Mouse (Mus musculus) gastrocnemius, adult 2 months (tissue): ENCODE data around the gene Map2k5. TPM values are rescaled to one million over a fixed set of nuclear protein-coding genes. Genes with fewer than 3 reads are reported as not detected.
A peak's percentile ranks its signal among the peaks of the same experiment; 100 is the strongest.

ENCODE experiments used
- DNase-seq: peaks from one replicate; pipeline ENCODE4 v3.0.0; 2022
- H3K27ac ChIP-seq: fragments of 200-600 bp; 2 replicates; pipeline ENCODE4 v1.8.1; 2022; ENCODE audit warnings: mild to moderate bottlenecking
- H3K4me3 ChIP-seq: fragments of 200-600 bp; 2 replicates; pipeline ENCODE4 v1.8.1; 2022; ENCODE audit warnings: mild to moderate bottlenecking, moderate library complexity
- CTCF ChIP-seq: fragments of 200-600 bp; IDR thresholded peaks from 2 replicates; pipeline ENCODE4 v1.8.1; 2022; ENCODE audit warnings: antibody characterized with exemption, mild to moderate bottlenecking, moderate library complexity
- intact Hi-C: fragments of 180-260 bp; cut with DNase I; formaldehyde crosslinking; loops from one replicate; pipeline ENCODE4 v1.15.1; 2025
- total RNA-seq, 2 experiments: library from RNA; stranded (reverse); gene quantifications; 2 replicates each; pipeline ENCODE4 v1.2.3; 2021

The Map2k5 gene
- total RNA-seq, 2 experiments from 2014 or later, result 14.3 to 16.4 TPM

DNA sequence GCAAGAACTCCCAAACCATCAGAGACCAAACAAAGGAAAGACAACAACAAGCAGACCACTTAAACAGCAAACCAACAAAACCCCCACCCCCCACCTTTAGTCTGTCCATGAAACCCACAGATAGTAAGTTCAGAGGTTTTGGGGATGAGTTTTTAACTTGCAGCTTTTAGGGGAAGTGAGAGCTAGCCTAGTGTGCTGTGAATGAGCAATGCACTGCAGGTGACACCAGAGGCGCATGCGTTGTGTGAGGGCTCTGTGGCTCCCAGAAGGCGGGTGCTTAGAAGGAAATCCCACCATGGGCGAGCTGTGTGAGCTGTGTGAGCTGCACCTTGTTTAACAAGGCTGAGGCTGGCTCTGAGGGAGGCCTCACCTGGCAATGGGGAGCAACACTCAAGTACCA, 184.9 kb downstream of the Map2k5 start:
- no peak overlapping the region for H3K27ac ChIP-seq
- intact Hi-C loops, result no loop called here
- no peak overlapping the region for H3K4me3 ChIP-seq
- TF ChIP-seq CTCF, result no peak
- DNase-seq, result no peak

DNA sequence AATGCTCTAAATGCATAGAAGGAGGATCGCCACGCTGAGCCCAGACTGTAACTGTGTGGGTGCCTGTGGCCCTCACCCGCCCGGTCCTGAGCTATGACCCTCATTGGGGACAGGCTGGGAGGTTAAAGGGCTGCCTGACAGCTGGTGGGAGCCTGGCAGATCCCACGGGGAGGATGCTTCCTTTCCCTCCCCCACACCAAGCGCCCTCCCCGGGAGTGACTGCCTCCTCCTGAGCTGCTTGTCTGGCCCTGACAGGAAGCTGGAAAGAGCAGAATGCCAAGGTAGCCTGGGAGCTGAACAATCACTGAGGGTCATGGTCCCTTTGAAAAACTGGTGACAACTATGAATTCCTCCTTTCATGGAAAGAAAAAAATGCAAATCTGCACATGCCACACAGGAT, 190.4 kb downstream of the Map2k5 start:
- DNase-seq, result no peak
- no peak for TF ChIP-seq CTCF
- Histone ChIP-seq H3K27ac (no peak overlapping the region), H3K4me3 (no peak overlapping the region)
- intact Hi-C loops, result no loop called here

DNA sequence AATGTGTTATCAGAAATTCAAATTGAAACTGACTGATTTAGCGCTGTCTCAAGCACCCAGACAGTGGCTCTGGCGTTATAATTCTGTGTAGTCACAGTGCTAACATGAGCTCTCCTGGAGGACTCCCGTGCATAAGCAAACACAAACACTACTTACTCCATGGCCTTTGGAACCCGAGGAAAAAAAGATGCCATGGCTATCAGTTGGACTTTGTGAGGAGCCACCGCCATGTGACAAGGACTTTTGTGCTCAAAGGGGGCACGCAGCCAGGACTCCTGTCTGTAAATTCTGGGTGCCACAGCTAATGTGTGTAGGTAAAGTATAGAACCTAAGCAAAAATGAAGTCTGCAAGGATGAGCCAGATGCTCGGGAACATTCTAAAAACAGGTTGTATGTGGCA, 192.5 kb downstream of the Map2k5 start:
- Histone ChIP-seq H3K27ac (no peak overlapping the region), H3K4me3 (no peak overlapping the region)
- intact Hi-C loops, result no loop called here
- TF ChIP-seq CTCF, result no peak
- no peak for DNase-seq

DNA sequence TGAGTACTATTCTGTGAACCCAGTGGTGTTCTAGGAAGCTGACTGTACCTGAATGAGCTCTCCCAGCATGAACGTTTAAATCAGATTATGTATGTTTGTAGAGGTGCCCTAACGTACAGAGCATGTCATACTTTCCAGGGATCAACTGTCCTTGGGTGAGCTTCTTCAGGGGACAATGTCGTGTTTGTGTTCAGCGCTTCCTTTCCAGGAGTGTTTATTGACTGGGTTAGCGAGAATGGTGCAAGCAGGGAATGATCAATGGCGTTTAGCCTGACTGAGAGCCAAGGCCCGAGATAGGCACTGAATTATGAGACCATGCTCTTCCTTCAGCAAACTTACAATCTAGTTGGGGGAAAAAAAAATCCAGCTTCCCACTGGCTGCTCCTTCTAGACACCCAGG, 193.8 kb downstream of the Map2k5 start:
- Histone ChIP-seq H3K4me3 (no peak overlapping the region), H3K27ac (no peak overlapping the region)
- TF ChIP-seq CTCF, result no peak
- intact Hi-C loops, result no loop called here
- no peak for DNase-seq

DNA sequence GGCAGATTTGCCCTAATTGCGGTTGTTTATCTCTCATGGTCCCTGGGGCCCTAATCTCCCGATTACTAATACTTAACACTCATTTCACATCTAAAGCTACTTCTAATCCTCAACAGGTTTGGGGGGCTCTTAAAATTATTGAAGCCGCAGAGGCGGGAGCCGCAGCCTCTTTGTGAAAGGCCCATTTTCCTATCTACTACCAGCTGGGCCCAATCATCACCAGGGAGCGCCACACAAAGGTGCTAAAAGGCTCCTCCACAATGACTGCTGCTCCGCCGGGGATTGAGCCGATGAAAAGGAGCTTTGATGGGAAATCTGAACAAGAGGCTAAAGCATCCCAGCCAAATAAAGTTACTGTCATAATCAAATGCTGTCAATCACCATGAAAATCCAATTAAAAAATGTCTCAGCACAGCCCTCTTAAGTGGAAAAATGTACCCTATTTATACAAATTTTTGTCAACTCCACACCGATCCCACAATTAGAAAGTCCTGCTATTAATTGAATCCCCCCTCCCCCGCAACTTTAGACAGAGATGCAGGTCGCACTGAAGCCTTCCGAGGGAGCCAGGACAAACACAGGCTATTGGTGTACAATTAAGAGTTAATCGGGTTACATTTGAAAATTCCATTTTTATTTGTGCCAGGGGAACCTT, 195.3 kb downstream of the Map2k5 start:
- DNase-seq, result no peak
- H3K4me3 ChIP-seq, result no peak overlapping the region
- H3K27ac ChIP-seq, result no peak overlapping the region
- intact Hi-C loops, result no loop called here
- no peak for TF ChIP-seq CTCF

DNA sequence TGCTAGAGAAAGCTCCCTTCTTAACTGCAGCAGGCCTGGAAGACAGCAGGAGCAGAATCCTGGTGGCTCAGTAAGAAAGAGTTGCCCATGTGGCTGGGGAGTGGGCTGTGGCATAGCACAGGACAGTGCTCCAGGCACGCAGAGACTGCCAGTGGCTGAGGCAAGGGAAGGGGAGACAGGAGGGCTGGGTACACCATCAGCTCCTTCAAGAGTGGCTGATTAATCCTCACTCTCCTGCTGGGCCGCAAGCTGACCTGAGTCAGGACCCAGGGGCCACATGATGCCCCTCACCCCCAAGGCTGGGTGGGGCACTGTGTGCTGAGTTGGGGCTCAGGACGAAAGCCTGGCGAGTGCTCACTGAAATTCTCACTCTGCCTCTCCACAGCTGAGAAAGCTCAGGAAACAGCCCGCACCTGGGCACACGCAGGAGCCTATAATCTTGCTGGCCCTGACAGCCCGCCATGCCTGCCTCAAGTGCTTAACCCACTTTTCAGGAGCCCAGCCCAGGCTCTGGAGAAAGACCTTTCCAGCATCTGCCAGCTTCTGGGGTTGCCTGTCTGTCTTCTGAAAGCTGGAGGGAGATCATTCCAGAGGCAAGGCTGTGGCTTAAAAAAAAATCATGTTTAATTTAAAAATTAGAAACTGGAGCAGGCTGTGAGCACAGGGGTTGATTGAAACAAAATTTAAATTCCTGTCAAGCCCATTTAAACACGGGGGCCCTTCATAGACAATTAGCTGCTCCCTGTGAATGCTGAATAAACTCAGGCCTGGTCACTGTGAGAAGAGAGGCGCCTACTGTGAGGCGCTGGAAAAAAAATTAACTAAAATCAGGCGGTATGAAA, 196.1 kb downstream of the Map2k5 start:
- no peak overlapping the region for H3K4me3 ChIP-seq
- no peak for DNase-seq
- H3K27ac ChIP-seq, result no peak overlapping the region
- no peak for TF ChIP-seq CTCF
- intact Hi-C loops, result no loop called here

DNA sequence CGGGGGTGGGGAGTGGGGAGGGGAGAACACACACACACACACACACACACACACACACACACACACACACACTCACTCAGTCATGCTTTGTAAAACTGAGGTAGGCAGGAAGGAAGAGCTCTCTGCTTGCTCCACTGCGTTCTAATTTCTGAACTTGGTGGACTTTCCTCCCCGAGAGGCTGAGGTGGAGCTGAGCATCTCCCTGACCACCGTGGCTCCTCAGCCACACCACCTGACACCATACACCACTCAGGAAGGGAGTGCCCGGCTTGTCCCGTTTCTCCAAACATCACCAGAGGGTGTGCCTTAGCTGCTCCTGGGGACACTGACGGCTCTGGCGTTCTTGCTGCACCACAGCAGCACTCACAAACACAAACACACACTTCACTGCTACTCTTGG, 199.4 kb downstream of the Map2k5 start:
- no peak for TF ChIP-seq CTCF
- intact Hi-C loops, result no loop called here
- no peak for DNase-seq
- Histone ChIP-seq H3K4me3 (no peak overlapping the region), H3K27ac (no peak overlapping the region)

DNA sequence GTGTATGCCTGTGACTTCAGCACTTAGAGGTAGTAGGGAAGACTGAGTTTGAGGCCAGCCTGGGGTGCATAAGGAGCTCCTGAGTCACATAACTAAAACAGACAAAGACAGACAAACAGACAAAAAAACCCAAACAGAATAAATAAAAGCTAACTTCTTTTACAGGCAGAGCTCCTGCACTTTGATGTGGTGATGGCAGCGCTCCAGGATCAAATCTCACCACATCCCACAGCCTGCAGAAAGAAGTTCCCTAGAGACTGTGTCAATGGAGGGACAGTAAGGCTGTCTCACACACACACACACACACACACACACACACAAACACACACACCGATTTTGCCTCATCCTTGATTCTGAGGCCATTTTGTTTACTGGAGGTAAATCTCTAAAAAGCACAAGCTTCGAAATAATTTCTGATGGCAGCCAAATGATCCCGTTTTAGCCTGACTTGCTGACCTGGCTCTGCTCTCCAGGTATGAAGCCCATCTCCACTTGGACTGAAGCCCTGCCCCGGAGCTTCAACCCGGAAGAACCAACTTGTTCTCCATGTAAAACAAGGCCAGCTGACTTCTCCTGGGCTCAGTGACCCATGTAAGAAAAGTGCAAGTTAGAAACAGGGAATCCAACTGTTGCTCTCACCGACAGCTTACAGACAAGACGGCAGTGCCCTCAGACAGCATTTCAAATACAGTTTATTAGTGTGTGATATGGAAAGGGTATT, 203.5 kb downstream of the Map2k5 start:
- no peak for DNase-seq
- Histone ChIP-seq H3K4me3 (no peak overlapping the region), H3K27ac (no peak overlapping the region)
- intact Hi-C loops, result no loop called here
- no peak for TF ChIP-seq CTCF

DNA sequence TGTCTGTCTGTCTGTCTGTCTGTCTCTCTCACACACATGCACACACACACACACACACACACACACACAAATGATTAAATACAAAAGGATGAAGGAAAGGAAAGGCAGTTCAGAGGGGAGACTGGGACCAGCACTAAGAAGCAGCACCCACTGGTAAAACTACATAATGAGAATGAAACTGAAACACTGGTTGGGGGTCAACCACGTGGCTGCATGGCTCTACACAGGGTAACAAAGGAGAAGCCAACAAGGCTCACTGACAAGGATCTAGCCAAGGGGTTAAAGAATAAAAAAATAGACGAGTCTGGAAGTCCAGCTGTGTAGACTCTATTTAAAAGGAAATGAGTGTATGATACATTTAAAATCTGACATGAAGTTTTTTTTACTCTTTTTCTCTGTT, 205.8 kb downstream of the Map2k5 start:
- no peak for DNase-seq
- Histone ChIP-seq H3K4me3 (no peak overlapping the region), H3K27ac (no peak overlapping the region)
- intact Hi-C loops, result no loop called here
- TF ChIP-seq CTCF, result no peak

DNA sequence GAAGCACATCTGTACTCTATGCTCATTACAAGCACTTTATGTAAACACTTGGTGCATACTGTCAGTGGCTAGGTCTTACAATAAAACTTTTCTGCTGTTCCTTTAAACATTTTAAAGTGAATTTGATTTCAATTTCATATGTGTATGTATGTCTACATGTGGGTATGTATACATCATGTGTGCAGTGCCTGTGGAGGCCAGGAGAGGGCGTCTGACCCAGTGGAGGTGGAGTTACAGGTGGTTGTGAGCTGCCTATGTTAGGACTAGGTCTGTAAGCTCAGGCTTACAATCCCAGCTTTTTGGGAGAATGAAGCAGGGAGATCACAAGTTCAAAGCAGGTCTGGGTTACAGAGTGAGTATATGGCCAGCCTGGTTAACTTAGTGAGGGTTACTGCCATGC, 208.6 kb downstream of the Map2k5 start:
- no peak for DNase-seq
- intact Hi-C loops, result no loop called here
- H3K27ac ChIP-seq, result no peak overlapping the region

DNA sequence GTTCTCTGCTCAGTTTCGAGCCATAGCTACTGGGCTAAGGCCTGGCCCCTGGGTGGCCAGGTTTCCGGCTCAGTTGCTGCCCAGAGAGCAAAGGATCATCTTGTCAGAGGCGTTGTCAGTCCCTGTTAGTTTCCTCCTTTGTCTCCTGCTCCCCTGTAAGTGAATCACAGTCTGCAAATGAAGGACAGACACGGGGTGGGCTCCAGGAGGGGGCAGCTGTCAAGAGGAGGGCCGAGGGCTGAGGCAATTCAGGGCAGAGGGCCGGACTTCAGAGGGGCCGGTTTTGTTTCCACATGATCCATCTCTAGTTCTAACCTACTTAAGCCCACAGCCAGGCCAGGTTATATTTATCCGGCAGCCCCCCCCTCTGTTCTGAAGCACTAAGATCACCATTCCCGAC, 212.6 kb downstream of the Map2k5 start:
- no peak overlapping the region for H3K27ac ChIP-seq
- no peak for DNase-seq
- intact Hi-C loops, result no loop called here
- no peak for TF ChIP-seq CTCF
- no peak overlapping the region for H3K4me3 ChIP-seq

More for the DNA sequence above, 208.6 kb downstream of the Map2k5 start:
- peak; percentile 19; the same call in 1 of the 2 replicates for TF ChIP-seq CTCF
- H3K4me3 ChIP-seq, result no peak overlapping the region

DNA sequence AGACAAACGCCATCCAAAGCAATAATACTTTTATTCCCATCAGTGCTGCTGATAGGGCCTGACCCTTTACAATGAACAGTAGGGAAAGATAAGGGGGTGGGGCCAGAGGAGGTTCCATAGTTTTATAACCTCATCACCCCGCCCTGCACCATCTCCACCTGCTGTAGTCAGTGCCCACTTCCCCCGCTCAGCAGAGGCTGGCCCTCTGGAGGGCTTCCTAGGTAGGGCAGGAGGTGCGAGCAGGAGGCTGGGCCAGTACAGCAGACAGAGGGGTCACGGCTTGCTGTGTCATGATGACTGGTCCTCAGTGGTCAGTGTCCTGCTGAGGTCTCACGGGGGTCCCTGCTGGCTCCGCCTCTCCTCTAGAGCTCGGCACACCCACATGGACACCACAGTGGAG, 213.9 kb downstream of the Map2k5 start:
- no peak for DNase-seq
- no peak for TF ChIP-seq CTCF
- no peak overlapping the region for H3K4me3 ChIP-seq
- H3K27ac ChIP-seq, result no peak overlapping the region
- intact Hi-C loops, result no loop called here

DNA sequence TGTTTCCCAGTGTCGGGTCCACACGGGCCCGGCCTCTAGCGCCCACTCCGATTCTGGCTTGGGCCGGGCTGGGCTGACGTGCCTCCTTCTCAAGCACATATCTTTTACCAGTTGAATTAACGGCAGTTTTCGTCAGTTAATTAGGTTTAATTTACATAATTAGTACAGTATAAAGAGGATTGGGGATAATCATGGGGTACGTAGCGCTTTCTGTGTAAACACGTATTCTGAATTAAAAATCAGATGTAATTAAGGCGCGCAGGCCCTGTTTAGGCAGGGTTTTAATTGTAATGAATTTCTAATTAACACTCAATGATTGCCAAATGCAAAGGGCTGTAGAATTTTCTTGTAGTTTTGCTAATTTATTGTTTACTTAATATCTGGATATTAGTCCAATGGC, 225.8 kb downstream of the Map2k5 start:
- TF ChIP-seq CTCF, result no peak
- no peak overlapping the region for H3K4me3 ChIP-seq
- H3K27ac ChIP-seq, result no peak overlapping the region
- no peak for DNase-seq
- intact Hi-C loops, result no loop called here
